Mouse (Mus musculus) G1E (cell line): ENCODE results near the gene Snx8.

Experiments used
- CTCF ChIP-seq: IDR thresholded peaks from 2 replicates; pipeline ENCODE4 v1.5.1; 2012; ENCODE audit warnings: low read depth, low read length, inconsistent platforms, mixed read lengths
- GATA1 ChIP-seq: IDR thresholded peaks from 2 replicates; pipeline ENCODE4 v1.6.1; 2012; ENCODE audit warnings: borderline replicate concordance, low read length, inconsistent platforms, mixed read lengths
- POLR2AphosphoS5 ChIP-seq: IDR thresholded peaks from 2 replicates; pipeline ENCODE4 v1.6.1; 2012; ENCODE audit warnings: low read depth, low read length, inconsistent platforms; ENCODE audit not compliant: insufficient replicate concordance
- TAL1 ChIP-seq: conservative IDR thresholded peaks from 2 replicates; pipeline ENCODE4 v1.6.1; 2012; ENCODE audit warnings: low read depth, low read length, inconsistent platforms, mixed read lengths

DNA sequence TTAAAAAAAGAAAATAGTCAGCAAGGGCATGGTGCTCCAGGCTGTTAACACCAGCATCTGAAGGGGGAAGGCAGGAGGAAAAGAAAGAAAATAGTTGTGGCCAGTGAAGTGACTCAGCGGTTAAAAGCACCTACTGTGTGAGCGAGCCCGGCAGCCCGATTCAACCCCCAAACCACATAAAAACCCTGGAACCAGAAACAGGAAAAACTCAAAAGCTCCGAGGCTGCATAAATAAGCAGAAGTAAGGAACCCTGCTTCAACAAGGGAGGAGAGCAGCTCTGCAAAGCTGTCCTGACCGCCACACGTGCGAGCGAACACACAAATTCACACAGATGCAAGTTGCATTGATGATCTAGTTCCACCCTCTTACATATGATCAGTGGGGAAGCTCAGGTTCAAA, 39.2 kb downstream of the Snx8 start:
- TF ChIP-seq CTCF (no peak), GATA1 (no peak), TAL1 (no peak), POLR2AphosphoS5 (no peak)
